Mouse (Mus musculus) skeletal muscle tissue, adult 2 months (tissue): ENCODE measurements around the gene Ncapd2.

Experiments used
- DNase-seq: peaks from one replicate; pipeline ENCODE4 v3.0.0-alpha.2; 2012; ENCODE audit warnings: low read depth, low spot score

The Ncapd2 gene

GRCm38 (mm10) chr6:125191332-125192015, at the start of gene Ncapd2, which contains the start of gene Mrpl51:
Ncapd2 (minus strand) TSS chr6:125191701.
Mrpl51 (plus strand) TSS chr6:125191801.
- DNase-seq = peak; percentile 94

- no peak for DNase-seq
Observed at GRCm38 (mm10) chr6:125240617-125241016, 49.1 kb upstream of the Ncapd2 start.

DNA sequence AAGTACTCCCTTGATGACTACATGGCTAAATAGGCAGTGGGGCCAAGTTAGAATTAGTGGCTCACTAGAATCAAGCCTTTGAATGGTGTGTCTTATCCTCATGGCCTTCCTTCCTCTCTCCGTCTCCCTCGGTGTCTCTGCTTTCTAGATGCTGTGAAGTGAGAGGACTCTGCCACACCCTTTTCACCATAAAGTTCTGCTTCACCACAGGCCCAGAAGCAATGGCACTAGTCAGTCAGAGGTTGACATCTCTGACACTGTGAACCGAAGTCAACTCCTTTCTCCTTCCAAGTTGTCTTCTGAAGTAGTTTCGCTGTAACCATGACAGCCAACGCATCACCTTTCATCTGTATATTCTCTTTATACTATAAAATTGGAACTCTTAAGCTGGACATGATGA, 48.0 kb upstream of the Ncapd2 start:
- no peak for DNase-seq

GRCm38 (mm10) chr6:125238396-125238795, 46.9 kb upstream of the Ncapd2 start:
- no peak for DNase-seq

- no peak for DNase-seq
Observed at GRCm38 (mm10) chr6:125237421-125237820, 45.9 kb upstream of the Ncapd2 start.

- DNase-seq = no peak
Observed at GRCm38 (mm10) chr6:125236782-125237181, 45.3 kb upstream of the Ncapd2 start, which contains the start of gene Cd27. Cd27 (minus strand) TSS chr6:125237010.

DNA sequence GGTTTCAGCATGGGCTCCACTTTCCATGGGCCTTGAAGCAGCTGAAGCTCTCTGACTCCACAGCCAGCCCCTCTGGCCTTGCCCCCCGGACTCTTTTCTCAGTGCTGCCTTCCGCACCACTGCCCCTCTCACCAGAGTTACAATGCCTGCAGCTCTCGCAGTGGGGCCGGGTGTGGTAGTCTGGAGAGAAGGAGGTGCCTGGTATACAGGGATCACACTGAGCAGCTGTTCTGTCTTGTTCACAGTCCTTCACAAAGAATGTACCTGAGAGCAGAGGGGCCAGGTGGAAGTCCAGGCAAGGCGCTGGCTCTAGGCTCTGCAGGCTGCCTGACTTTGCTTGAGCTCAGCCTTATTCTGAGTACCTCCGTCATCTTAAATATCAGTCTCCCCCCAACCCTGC, 44.8 kb upstream of the Ncapd2 start:
- no peak for DNase-seq

- DNase-seq = no peak
Observed at GRCm38 (mm10) chr6:125234520-125234828, 43.0 kb upstream of the Ncapd2 start.

DNA sequence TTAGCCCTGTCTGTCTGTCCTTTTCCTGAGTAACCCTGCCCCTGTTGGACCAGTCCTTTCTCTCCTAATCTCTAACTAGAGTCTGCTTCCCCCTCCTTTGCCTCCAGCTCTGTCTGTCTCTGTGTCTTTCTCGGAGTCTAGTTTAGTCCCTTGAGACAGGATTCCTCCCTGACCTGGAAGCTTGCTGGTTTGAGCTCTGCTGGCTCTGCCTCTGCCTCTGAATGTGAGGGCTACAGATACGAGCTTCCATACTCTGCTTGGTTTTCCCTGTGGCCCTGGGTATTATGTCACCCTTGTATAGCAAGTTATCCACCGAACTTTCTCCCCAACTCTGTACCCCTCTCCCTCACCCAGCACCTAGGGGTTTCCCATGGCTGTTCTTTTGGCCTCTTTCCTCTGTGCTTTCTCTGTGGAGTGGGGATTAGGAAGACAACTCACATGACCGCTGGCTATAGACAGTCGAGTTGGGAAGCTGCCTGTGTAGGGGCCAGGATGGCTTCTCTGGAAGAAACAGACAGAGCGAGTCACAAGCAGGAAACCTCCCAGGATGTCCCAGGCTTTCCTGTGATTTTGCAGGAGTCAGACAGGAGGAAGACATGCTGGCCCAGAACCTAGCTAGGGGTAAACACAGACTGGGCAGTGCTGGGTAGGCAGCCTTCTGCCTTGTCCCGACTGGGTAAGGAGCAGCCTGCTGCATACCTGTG, 42.5 kb upstream of the Ncapd2 start:
- DNase-seq = peak; percentile 46

DNA sequence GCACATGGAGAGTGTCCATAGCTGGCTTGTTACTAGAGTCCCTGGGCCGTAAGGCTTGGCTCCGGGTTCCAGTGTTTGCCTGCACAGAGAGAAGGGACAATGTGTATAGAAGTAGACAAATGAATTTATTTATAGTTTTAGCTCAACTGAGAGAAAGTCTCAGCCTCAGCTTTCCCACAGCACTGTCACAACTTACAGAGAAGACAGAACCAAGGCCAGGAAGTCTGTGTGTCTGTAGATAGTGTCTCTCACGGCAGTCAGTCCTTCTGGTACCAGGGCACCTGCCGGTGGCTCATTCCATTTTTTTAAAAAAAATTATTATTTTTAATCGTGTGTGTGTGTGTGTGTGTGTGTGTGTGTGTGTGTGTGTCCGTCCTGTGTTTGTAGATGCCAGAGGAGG, 41.0 kb upstream of the Ncapd2 start:
- DNase-seq = no peak

GRCm38 (mm10) chr6:125232045-125232437, 40.5 kb upstream of the Ncapd2 start:
- no peak for DNase-seq

DNA sequence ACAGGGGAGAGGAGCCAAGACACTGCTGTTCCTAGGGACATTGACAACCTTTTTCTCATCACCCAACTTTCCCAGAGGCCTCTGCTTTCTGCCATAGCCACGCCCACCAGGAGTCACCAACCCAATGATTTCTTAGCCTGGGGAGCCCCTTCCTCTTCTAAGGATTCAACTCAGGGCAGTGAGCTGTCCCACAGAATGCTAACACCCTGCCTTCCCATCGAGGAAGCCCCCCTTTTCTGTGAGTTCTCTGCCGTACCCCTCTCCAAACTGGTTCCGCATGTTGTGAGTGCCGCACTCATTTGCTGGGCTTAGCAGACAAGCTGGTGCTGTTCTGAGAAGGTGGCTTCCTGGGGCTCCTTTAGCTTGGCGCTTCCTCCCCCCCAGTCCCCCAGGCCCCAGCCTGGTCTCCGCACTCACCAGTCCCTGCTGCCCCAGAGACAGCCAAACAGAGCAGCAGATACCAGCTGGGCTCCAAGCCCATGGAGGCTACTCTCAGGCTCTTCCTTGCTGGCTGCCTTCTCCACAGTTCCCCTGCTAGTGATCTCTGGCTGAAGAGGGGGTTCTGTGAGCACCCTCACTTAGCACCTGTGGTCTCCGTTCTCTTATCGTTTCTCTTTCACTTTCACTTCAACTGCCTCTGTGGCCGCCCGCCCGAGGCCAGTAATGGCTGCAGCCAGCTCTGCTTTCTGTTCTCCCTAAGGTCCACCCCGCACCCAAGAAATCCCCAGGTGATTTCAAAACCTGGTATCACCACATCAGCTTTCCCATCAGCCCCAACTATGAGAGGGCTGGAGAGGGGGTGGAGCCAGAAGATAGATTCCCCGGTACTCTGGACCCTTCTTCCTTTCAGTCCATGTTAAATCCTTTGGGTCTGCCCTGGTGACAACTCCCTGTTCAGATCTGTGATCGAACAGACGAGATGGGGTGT, 39.9 kb upstream of the Ncapd2 start, which contains the start of gene Tapbpl:
Gene Tapbpl, minus strand, starts transcription at position 744 of the 928 bp plus-strand sequence.
- DNase-seq = peak; percentile 42

GRCm38 (mm10) chr6:125230571-125230970, 39.1 kb upstream of the Ncapd2 start:
- DNase-seq = no peak

DNA sequence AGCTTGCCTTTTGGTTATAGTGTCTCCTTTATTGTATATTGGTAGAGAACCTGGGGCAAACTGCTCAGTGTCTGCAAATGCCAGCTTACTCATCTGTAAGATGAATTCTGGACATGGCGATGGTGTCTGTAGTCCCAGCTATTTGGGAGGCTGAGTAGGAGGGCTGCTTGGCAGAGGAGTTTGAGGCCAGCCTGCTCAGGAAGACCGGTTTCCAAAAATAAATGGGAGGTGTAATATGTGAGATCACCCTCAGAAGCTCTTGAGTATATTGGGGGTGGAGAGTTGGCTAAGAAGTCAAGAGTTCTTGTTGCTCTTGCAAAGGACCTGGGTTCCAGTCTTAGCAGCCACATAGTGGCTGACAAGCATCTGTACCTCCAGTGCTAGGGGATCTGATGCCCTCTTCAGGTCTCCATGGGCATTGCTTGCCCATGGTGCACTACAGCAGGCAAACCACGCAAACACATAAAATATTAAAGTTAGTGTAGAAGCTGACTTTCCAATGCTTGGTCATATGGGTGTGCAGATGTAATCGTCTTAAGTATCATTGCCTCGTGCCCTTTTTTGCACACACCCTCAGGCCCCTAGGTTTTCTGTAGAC, 34.1 kb upstream of the Ncapd2 start:
- DNase-seq = no peak

DNA sequence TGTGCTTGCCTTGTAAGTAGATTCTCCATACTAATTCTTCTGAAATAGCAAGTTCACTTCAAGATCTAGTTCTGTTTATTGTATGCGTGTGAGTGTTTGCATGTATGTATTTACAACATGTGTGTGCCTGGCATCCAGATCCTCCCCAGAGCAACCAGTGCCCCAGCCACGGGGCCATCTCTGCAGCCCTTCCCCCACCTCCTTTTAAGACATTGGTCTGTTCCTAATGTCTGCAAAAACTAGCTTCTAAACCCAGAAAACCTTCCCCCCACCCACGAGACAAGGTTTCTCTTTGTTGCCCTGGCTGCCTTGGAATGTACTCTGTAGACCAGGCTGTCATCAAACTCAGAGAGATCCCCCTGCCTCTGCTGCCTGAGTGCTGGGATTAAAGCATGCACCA, 31.1 kb upstream of the Ncapd2 start:
- DNase-seq = no peak

DNA sequence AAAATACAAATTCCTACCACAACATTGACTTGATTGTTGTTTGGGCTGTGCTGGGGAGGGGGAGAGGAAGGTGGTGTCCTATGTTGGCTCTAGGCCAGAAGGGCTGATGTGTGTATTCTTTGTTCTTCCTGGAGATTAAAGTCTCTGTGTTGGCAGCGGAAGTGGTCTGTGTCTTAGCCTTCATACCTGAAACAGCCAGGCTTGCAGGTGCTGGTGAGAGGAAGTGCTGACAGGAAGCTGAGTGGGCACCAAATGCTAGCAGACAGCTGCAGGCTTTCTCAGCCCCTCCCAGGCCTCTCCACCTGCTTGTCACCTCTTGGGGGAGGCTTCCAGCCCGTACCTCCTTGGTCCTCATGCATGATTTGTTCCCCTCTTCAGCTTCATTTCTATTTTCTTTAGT, 30.6 kb upstream of the Ncapd2 start:
- DNase-seq = peak; percentile 48

DNA sequence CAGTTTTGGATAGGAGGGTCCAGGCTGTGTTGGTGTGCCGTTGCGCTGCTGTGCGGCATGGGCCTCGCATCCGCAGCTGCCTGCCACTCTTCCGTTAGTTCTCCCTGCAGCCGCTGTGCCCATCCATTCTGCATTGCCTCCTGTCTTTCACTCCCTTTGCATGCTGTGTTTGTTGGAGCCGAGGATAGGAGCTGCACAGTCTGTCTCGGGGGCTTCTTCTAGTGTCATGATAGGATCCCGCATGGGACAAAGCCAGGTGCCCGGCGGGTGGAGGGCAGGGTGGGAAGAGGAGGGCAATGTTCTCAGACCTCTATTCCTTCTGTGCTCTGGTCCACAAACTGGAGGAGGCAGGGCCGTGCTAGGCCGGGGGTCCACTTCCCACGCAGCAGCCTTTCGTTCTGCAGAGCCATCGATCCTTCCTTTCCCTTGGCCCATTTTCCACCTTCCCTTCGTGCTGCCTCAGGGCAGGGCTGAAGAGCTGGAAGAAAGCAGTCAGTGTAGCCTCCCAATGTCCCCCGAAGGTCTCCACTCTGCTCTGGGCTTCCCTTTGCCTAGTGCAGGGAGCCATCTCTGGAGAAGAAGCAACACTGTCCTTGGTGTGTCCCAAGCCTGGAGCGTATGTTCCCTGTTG, 29.7 kb upstream of the Ncapd2 start:
- no peak for DNase-seq

GRCm38 (mm10) chr6:125218963-125219362, 27.5 kb upstream of the Ncapd2 start:
- DNase-seq = peak; percentile 54

GRCm38 (mm10) chr6:125217899-125218298, 26.4 kb upstream of the Ncapd2 start:
- DNase-seq = no peak

GRCm38 (mm10) chr6:125216898-125217297, 25.4 kb upstream of the Ncapd2 start:
- DNase-seq = no peak
